Mouse (Mus musculus) thymus, adult 18-20 months (tissue): Measurements from ENCODE around the gene N4bp2l1.
"Not testable (repeated sequence)": the region's sequence is repeated elsewhere in the genome, so short reads cannot be mapped to it uniquely, and the experiment has no call there.

Experiments
- DNase-seq, 2 experiments: peaks; one replicate each; pipeline ENCODE4 v3.0.0; 2022; ENCODE audit warnings: mixed read lengths in 2 of 2

Gene N4bp2l1

GRCm38 (mm10) chr5:150597088-150597487 is at the start of gene N4bp2l1:
TSS of gene N4bp2l1 (minus strand) at chr5:150597188.
- DNase-seq = no peak

GRCm38 (mm10) chr5:150644926-150645325 is 47.9 kb upstream of the N4bp2l1 start:
- no peak for DNase-seq

- DNase-seq = not testable (repeated sequence)
Measured at GRCm38 (mm10) chr5:150643390-150643789, 46.4 kb upstream of the N4bp2l1 start.

GRCm38 (mm10) chr5:150641440-150641839 is 44.5 kb upstream of the N4bp2l1 start:
- no peak for DNase-seq

- no peak for DNase-seq
Measured at GRCm38 (mm10) chr5:150629692-150630091, 32.7 kb upstream of the N4bp2l1 start.

GRCm38 (mm10) chr5:150629272-150629671 is 32.3 kb upstream of the N4bp2l1 start:
- no peak for DNase-seq

GRCm38 (mm10) chr5:150625528-150625927 is 28.5 kb upstream of the N4bp2l1 start:
- no peak for DNase-seq

GRCm38 (mm10) chr5:150622792-150623191 is 25.8 kb upstream of the N4bp2l1 start:
- no peak for DNase-seq

- no peak for DNase-seq
Measured at GRCm38 (mm10) chr5:150621592-150621991, 24.6 kb upstream of the N4bp2l1 start.

GRCm38 (mm10) chr5:150620588-150621135 is 23.7 kb upstream of the N4bp2l1 start:
- DNase-seq = no peak

- no peak for DNase-seq
Measured at GRCm38 (mm10) chr5:150618599-150619355, 21.8 kb upstream of the N4bp2l1 start.

- DNase-seq = no peak
Measured at GRCm38 (mm10) chr5:150616731-150617130, 19.7 kb upstream of the N4bp2l1 start.

GRCm38 (mm10) chr5:150616216-150616615 is 19.2 kb upstream of the N4bp2l1 start:
- no peak for DNase-seq

GRCm38 (mm10) chr5:150614054-150614453 is 17.1 kb upstream of the N4bp2l1 start:
- DNase-seq = no peak

GRCm38 (mm10) chr5:150611697-150612096 is 14.7 kb upstream of the N4bp2l1 start:
- DNase-seq = peak; percentile 40 to 63

GRCm38 (mm10) chr5:150611136-150611535 is 14.1 kb upstream of the N4bp2l1 start:
- DNase-seq = no peak

GRCm38 (mm10) chr5:150607631-150608030 is 10.6 kb upstream of the N4bp2l1 start:
- DNase-seq = no peak

GRCm38 (mm10) chr5:150606131-150606530 is 9.1 kb upstream of the N4bp2l1 start:
- no peak for DNase-seq

- no peak for DNase-seq
Measured at GRCm38 (mm10) chr5:150601441-150602230, 4.6 kb upstream of the N4bp2l1 start.

- DNase-seq = peak in 1 of 2 experiments; percentile 47
Measured at GRCm38 (mm10) chr5:150600554-150601440, 3.8 kb upstream of the N4bp2l1 start.

GRCm38 (mm10) chr5:150599301-150600294 is 2.6 kb upstream of the N4bp2l1 start:
- DNase-seq = no peak
